Comparison of ENCODE assay signal across 18 mouse cellular contexts in the genomic region with DNA sequence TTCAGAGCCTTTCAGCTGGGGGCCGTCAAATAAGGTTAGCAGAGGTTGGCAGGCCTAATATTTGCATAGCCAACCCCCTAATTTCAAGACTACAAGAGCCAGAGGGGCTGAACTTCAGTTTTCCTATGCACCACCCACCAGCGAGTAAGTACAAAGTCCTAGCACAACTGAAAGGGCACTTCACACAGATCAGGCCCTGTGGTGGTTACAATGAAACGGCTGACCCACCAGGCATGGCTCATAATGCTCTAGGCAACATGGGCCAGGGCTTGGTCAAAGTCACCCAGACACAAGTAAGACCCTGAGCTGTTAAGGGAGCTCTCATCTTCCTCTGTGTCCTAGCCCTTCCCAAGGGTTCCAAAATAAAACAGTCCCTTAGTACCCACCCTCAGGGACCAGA. TPM values are rescaled to one million over a fixed set of nuclear protein-coding genes. Genes with fewer than 3 reads are reported as not detected.
DNase-seq lines count a peak whose midpoint lies in the region; ATAC-seq and TF ChIP-seq lines count a peak whose summit lies in the region.
"Had no signal": no experiment of that assay in that cellular context is flagged by ENCODE, and none has a peak within 500 bp of the region (broad histone marks: within the 10 kb centered on the region; RNA-seq: fewer than 3 reads in every experiment).

No protein-coding gene starts in this region.

- H3K36me3 ChIP-seq in heart, embryonic 10.5 days: peaks cover 45% of the 10 kb centered on the region
- H3K36me3 ChIP-seq in lung, embryonic 14.5 days (ENCODE audit: insufficient read depth): peaks cover 46% of the 10 kb centered on the region
- H3K36me3 ChIP-seq in stomach, postnatal 0 days (ENCODE audit: control insufficient read depth, insufficient read depth, low read length): peaks cover 7% of the 10 kb centered on the region; the same call in 1 of the 2 replicates

- ATAC-seq in lung, embryonic 14.5 days (ENCODE audit: insufficient read depth): no peak
- no peak for ATAC-seq in stomach, postnatal 0 days (ENCODE audit: low FRiP score, low TSS enrichment)
- ATAC-seq: forebrain, embryonic 13.5 days; lung, postnatal 0 days; midbrain, embryonic 15.5 days had no signal

- 83% methylated on average over 3 of the region's 3 CpGs for WGBS in heart, embryonic 10.5 days
- 80% methylated on average over 3 of the region's 3 CpGs for WGBS in lung, embryonic 14.5 days
- 68% methylated on average over 3 of the region's 3 CpGs for WGBS in stomach, postnatal 0 days

- no peaks in the 10 kb centered on the region for H3K27me3 ChIP-seq in heart, embryonic 10.5 days (ENCODE audit: insufficient read depth, poor library complexity, severe bottlenecking)
- no peaks in the 10 kb centered on the region for H3K27me3 ChIP-seq in lung, embryonic 14.5 days (ENCODE audit: insufficient read depth, low read length)
- no peaks in the 10 kb centered on the region for H3K27me3 ChIP-seq in stomach, postnatal 0 days (ENCODE audit: control insufficient read depth, insufficient read depth, low read length)
- H3K27me3 ChIP-seq: heart, embryonic 12.5 days; hindbrain, embryonic 15.5 days had no signal

- no peaks in the 10 kb centered on the region for H3K9me3 ChIP-seq in heart, embryonic 10.5 days
- H3K9me3 ChIP-seq in lung, embryonic 14.5 days (ENCODE audit: low read depth, low read length): no peaks in the 10 kb centered on the region
- H3K9me3 ChIP-seq in stomach, postnatal 0 days (ENCODE audit: control insufficient read depth, low read length): no peaks in the 10 kb centered on the region
- H3K9me3 ChIP-seq: embryonic facial prominence, embryonic 15.5 days; forebrain, embryonic 13.5 days; heart, embryonic 12.5 days; hindbrain, embryonic 15.5 days; limb, embryonic 12.5 days; midbrain, embryonic 15.5 days had no signal

- TF ChIP-seq CTCF in lung, embryonic 14.5 days (IDR thresholded peaks at IDR 0.05; ENCODE audit: low read depth): no peak
- no peak for TF ChIP-seq CTCF in stomach, postnatal 0 days (IDR thresholded peaks at IDR 0.05; ENCODE audit: low read depth)

- no peak overlapping the region for H3K27ac ChIP-seq in heart, embryonic 10.5 days
- H3K27ac ChIP-seq in lung, embryonic 14.5 days (ENCODE audit: low read depth): no peak overlapping the region
- no peak overlapping the region for H3K27ac ChIP-seq in stomach, postnatal 0 days (replicated peaks)
- H3K27ac ChIP-seq: embryonic facial prominence, embryonic 15.5 days; forebrain, embryonic 13.5 days; hindbrain, embryonic 15.5 days; limb, embryonic 12.5 days; midbrain, embryonic 15.5 days had no signal

- H3K4me2 ChIP-seq in lung, embryonic 14.5 days: 0 out of 2 replicates have a peak overlapping the region, but pooled peaks have one; percentile 86
- no peak overlapping the region for H3K4me2 ChIP-seq in stomach, postnatal 0 days (replicated peaks; ENCODE audit: low read depth)
- H3K4me2 ChIP-seq: embryonic facial prominence, embryonic 15.5 days; midbrain, embryonic 15.5 days had no signal

- no peak overlapping the region for H3K9ac ChIP-seq in lung, embryonic 14.5 days
- no peak overlapping the region for H3K9ac ChIP-seq in stomach, postnatal 0 days (ENCODE audit: low read length)
- H3K9ac ChIP-seq: embryonic facial prominence, embryonic 15.5 days; hindbrain, embryonic 15.5 days; midbrain, embryonic 15.5 days had no signal

- peaks cover 49% of the 10 kb centered on the region for H3K4me1 ChIP-seq in heart, embryonic 10.5 days
- peaks cover 12% of the 10 kb centered on the region; the same call in 1 of the 2 replicates for H3K4me1 ChIP-seq in lung, embryonic 14.5 days (ENCODE audit: insufficient read depth)
- H3K4me1 ChIP-seq in stomach, postnatal 0 days (replicated peaks; ENCODE audit: control insufficient read depth, insufficient read depth): peaks cover 2% of the 10 kb centered on the region

- DNase-seq in heart, adult 11 months: peak; percentile 79
- DNase-seq in heart, embryonic 10.5 days (ENCODE audit: low spot score): no peak
- no peak for DNase-seq in lung, embryonic 14.5 days
- no peak for DNase-seq in lung, adult 18-20 months
- peak; percentile 46 to 50 for DNase-seq in kidney, postnatal 36 days
- DNase-seq in stomach, postnatal 0 days (ENCODE audit: low spot score): no peak
- no peak for DNase-seq in right cerebral cortex, adult 18-20 months
- no peak for DNase-seq in urinary bladder, postnatal 10 days (ENCODE audit: low spot score)
- DNase-seq: cerebellum, adult 9-11 months; right cerebral cortex, postnatal 25 days; thymus, postnatal 25 days had no signal

- TF ChIP-seq EP300 in stomach, postnatal 0 days (optimal IDR thresholded peaks at IDR 0.05): no peak

- H3K4me3 ChIP-seq in heart, embryonic 10.5 days: no peak overlapping the region
- H3K4me3 ChIP-seq in lung, embryonic 14.5 days (ENCODE audit: low read depth, low read length): no peak overlapping the region
- H3K4me3 ChIP-seq in stomach, postnatal 0 days (ENCODE audit: low read depth, low read length): no peak overlapping the region
- H3K4me3 ChIP-seq: embryonic facial prominence, embryonic 15.5 days; heart, embryonic 12.5 days; hindbrain, embryonic 15.5 days; midbrain, embryonic 15.5 days had no signal

RNA-seq across cellular contexts. Expression of a gene that starts 3.3 kb away (rescaled TPM):
- 93.9 and 118 TPM in 2 replicates for polyA plus RNA-seq in heart, embryonic 10.5 days (2016; fragmentation: Nextera tagmentation; extraction: Ambion mirVana)
- 132 and 136 TPM in 2 replicates for polyA plus RNA-seq in lung, embryonic 14.5 days (2014; fragmentation: Nextera tagmentation; extraction: Ambion mirVana)
- 136 and 142 TPM in 2 replicates for polyA plus RNA-seq in stomach, postnatal 0 days (2015; fragmentation: Nextera tagmentation; extraction: Ambion mirVana)

RNA-seq across cellular contexts. Expression of a gene that starts 3.6 kb away (rescaled TPM):
- 724 and 889 TPM in 2 replicates for polyA plus RNA-seq in heart, embryonic 10.5 days (2016; fragmentation: Nextera tagmentation; extraction: Ambion mirVana)
- 935 and 1,086 TPM in 2 replicates for polyA plus RNA-seq in lung, embryonic 14.5 days (2014; fragmentation: Nextera tagmentation; extraction: Ambion mirVana)
- polyA plus RNA-seq in stomach, postnatal 0 days (2015; fragmentation: Nextera tagmentation; extraction: Ambion mirVana): 956 and 1,016 TPM in 2 replicates

RNA-seq across cellular contexts. Expression of a gene that starts 4.6 kb away (rescaled TPM):
- 0.89 and 1.4 TPM in 2 replicates for polyA plus RNA-seq in heart, embryonic 10.5 days (2016; fragmentation: Nextera tagmentation; extraction: Ambion mirVana)
- 1.1 and 1.2 TPM in 2 replicates for polyA plus RNA-seq in lung, embryonic 14.5 days (2014; fragmentation: Nextera tagmentation; extraction: Ambion mirVana)
- polyA plus RNA-seq in stomach, postnatal 0 days (2015; fragmentation: Nextera tagmentation; extraction: Ambion mirVana): 0.81 and 1.1 TPM in 2 replicates

Comparison
In these comparisons a context has a peak if more than half of its experiments do, and no peak if none do; other contexts are left out.
1. DNase-seq: peak in heart, adult 11 months (single experiment) and kidney, postnatal 36 days (2 of 2); none in heart, embryonic 10.5 days (single experiment), lung, embryonic 14.5 days (single experiment), lung, adult 18-20 months (0 of 2), stomach, postnatal 0 days (single experiment), right cerebral cortex, adult 18-20 months (single experiment) and urinary bladder, postnatal 10 days (single experiment).